Mouse (Mus musculus) natural killer cell, adult 2 months (primary cell): ENCODE results near the gene 1700042G07Rik.
"Not testable (repeated sequence)": the region's sequence is repeated elsewhere in the genome, so short reads cannot be mapped to it uniquely, and the experiment has no call there.

Experiments used
- DNase-seq, 2 experiments: peaks; one replicate each; pipeline ENCODE4 v3.0.0; 2022; ENCODE audit warnings: low spot score in 2 of 2

Gene 1700042G07Rik

DNA sequence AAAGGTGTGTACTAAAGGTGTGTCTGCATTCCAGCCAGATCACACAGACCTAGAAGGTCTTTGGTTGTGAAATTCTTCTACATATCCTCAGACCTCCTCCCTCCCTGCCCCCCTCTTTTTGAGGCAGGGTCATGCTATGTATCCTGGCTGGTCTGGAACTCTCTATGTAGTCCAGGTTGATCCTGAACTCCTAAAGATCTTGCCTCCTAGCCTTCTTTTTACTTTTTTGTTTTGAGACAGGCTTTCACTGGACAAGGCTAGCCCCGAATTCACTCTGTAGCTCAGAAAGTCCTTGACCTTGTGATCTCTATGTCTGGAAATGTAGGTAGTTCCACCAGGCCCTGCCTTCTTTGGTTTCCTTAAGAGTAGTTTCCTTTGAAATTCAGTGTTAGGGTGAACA lies 35.7 kb downstream of the 1700042G07Rik start:
- no peak for DNase-seq

DNA sequence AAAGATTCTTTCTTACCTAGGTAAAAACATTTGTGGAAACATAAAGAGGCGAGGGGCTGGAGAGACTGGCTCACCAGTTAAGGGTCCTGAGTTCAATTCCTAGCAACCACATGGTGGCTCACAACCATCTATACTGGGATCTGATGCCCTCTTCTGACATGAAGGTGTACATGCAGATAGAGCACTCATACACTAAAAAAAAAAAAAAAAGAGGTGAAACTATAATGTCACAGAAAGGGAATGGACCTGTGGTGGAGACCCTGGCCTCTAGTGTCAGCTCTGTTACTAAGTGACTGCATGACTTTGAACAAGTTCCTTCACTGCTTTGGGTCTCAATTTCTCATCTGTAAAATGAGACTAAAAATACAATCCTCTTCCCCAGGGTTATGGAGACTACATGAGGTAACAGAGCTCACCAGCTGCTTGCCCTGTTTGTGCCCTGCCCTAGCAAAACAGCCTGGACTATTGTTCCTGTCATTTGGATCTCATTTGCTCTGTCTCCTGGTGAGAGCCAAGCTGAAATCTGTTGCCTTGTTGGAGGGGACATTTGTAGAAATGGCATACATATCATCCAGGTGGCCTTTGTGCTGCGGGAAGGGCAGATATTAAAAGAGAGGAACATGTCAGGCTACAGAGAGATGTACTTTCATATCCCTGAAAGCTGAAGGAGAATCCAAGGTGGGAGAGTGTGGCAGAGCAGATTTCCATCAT lies 42.9 kb downstream of the 1700042G07Rik start:
- no peak for DNase-seq

DNA sequence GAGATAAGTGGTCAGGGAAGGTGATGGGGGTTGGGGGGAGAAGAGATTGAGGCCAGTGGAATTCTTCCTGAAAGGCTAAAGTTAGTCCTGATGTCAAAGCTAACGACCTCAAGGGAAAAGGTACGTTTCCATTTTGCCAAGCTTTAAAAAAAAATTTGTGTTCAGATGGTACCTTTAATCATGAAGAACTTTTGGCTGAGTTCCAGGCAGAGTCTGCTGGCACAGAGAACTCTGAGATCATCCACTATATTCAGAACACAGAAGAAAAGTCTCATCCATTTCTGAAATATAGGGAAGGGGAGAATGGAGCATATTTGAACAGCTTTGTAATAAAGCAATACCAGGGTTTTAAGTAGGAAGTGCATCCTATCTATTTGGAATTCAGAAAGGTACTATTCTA lies 43.9 kb downstream of the 1700042G07Rik start:
- DNase-seq: no peak

DNA sequence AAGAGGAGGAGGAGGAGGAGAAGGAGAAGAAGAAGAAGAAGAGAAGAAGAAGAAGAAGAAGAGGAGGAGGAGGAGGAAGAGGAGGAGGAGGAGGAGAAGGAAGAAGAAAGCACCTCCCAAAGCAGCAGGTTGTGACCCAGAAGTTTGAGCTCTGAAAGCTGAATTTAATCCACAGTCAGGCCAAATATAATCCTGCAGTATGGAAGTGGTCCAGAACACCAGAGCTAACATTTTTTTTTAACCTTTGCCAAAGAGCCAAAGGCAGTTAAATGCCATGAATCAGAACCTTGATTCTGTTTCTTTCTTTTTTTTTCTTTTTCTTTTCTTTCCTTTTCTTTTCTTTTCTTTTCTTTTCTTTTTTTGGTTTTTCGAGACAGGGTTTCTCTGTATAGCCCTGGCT lies 44.5 kb downstream of the 1700042G07Rik start:
- not testable (repeated sequence) for DNase-seq

DNA sequence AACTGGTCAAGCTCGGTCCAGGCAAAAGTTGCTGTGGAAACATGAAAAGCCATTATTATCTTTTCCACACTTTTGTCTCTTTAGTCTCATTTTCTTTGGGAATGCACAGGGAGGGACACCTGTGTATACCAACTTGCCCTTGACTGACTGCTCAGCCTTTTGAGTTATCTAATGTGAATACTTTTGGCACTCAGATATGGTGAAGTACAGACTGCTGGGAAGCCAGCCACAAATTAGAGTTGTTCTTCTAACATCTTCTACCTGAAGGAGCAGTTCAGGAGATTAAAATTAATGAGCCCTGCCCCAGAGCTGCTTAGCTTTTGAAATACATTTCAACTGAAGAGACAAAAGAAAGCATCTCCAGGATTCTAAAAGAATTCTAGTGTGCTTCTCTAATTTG lies 45.9 kb downstream of the 1700042G07Rik start:
- DNase-seq: no peak

DNA sequence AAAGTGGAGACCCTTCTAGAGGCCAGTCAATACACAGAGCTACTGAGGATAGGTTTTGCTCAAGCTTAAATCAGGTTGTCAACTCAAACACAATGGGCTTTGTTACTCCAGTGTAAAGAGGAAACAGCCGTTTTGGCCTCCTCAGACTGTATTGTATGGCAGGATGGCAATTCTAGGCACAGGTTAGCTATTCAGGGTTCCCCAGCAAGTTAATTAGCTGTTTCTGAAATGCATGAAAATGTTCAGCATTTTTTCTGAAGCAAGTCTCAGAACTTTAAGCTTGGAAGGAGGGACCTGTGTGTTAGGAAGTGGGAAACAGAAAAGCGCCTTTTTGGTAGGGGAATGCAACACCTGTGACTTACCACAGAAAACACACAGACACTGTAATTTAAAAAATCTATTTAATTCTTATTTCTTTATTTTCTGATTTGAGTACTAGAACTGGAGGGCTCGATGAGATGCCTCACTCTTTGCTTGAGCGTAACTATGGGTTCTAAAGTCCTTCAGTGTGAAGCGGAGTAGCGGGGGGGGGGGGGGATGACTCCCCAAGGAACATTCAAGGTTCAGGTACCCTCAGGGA lies 47.0 kb downstream of the 1700042G07Rik start:
- DNase-seq: no peak

DNA sequence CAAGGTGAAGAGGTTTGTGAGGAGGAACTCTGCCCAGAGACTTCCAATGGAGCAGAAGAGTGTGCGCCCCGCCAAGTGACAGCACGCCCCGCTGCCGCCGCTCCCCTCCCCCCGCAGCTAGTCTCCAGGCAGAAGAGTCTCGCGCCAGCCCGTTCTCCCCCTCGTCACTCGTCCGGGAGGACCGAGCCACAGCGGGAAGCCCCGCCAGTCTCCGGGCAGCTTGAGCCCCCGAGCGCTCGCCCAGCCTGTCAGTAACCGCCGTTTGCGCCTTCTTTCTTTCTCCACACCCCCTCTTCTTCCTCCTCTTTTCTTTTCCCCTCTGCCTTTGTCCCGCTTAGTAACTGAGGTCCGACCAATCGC lies 47.6 kb downstream of the 1700042G07Rik start:
- no peak for DNase-seq

DNA sequence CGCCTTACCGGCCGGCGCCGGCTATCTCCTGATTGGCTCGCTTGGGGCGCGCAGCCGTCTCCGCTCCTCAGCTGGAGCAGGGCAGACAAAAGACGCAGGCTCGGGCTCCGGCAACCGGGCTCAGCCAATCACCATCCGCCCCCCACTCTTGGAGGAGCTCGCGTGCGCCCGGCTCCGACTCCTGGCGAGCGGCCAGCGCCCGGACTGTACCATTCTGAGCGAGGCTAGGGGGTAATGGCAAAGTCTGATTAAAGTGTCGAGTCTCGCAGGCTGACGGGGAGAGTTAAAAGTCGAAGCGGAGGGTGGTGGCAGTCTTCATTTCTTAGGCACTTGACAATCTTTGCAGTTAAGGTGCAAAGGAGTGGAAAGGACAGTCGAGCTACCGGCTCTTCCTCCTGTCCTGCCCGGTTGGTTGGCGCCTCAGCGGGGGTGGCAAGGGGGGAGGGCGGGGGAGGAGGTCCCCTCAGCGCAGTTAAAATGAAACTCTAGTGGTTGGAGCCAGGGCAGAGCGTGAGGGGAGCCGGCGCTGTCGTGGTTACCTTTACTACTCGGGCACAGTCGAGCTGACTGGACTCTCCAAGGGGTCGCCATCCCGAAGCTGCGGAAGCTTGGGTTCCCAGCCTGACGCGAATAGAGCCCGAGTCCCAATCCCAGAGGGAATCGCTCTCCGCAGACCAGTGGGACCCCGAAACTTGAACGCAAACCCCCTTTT lies 48.1 kb downstream of the 1700042G07Rik start, which contains the start of gene Pik3r3:
Gene Pik3r3 (plus strand): TSS at position 479 of the 712 bp plus-strand sequence.
- DNase-seq: peak; percentile 97 to 98

DNA sequence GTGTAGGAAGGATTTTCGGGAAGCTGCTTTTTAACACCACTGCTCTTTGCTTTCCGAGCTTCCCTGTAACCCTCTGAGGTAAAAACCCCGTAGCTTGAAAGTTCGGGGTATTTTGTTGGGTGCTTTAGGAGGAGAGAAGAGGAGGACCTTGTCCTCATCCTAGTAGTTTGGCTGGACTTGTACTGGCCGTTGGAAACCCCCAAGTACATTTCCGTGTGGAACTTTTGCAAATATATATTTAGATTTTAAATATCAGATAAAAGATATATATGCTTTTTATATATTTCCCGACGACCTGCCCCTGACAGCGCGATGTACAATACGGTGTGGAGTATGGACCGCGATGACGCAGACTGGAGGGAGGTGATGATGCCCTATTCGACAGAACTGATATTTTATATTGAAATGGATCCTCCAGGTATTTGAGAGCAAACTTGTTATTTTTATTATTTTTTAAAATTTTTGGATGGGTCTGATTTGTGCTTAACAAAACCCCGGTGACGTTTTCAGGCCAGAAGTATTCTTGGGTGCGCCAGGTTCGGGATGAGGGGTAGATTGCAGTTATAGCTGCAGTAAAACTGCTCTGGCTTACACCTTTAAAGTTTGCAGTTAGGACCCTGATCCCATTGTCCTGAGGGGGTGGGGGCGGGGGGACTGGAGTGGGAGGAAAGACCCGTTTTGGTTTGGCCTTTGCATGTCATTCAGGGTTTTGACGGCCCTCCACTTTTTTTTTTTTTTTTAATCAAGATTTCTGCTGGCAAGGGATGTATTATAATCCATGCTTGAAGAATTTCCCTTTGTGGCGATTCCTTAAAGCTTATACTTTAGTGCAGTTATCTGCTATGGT lies 49.0 kb downstream of the 1700042G07Rik start:
- peak; percentile 13 to 30 for DNase-seq

DNA sequence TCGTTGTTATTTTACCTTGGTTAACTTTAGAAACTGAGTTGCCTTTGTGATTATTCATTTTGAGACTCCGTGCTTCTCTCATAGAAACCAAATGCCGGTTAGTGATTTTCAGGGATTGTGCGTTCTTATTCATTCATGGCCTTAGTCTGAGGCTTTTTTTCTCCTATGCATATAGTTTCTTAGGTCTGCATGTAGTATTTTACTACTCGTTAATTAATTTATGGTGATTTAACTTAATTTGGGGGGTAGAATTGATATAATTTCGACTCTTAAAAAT lies 49.6 kb downstream of the 1700042G07Rik start:
- DNase-seq: no peak
